Mouse (Mus musculus) layer of hippocampus, adult 6 months (tissue): ENCODE measurements around the gene Pqbp1. TPM values are rescaled to one million over a fixed set of nuclear protein-coding genes. Genes with fewer than 3 reads are reported as not detected.

Experiments used
- long read RNA-seq, 2 experiments: library from polyadenylated mRNA; unstranded; transcript quantifications; one replicate each; pipeline ENCODE4 v2.0.0; 2019 to 2020
- polyA plus RNA-seq: library from polyadenylated mRNA; unstranded; fragments of <200 nt; fragmentation: Nextera tagmentation; gene quantifications from 2 replicates; pipeline ENCODE4 v1.2.3, GENCODE M21; 2021

The Pqbp1 gene
- polyA plus RNA-seq, result 76.7 and 79.2 TPM in 2 replicates
- long read RNA-seq, experiment 1, transcript Pqbp1-203 (7 exons, 1,148 nt), result major isoform, 26 of 73 reads
- long read RNA-seq, experiment 1, transcript Pqbp1-201 (7 exons, 1,104 nt), result minor isoform, 23 of 73 reads
- long read RNA-seq, experiment 1, partial matches to known transcripts, result 8 of 73 reads
- long read RNA-seq, experiment 1, other reads (novel, unspliced or antisense), result 9 of 73 reads
- long read RNA-seq, experiment 2, transcript Pqbp1-202 (6 exons, 1,374 nt), result minor isoform, 9 of 111 reads
- long read RNA-seq, experiment 2, transcript Pqbp1-203 (7 exons, 1,148 nt), result major isoform, 62 of 111 reads
- long read RNA-seq, experiment 2, transcript Pqbp1-201 (7 exons, 1,104 nt), result minor isoform, 21 of 111 reads
- long read RNA-seq, experiment 2, partial matches to known transcripts, result 2 of 111 reads
- long read RNA-seq, experiment 2, other reads (novel, unspliced or antisense), result 14 of 111 reads

DNA sequence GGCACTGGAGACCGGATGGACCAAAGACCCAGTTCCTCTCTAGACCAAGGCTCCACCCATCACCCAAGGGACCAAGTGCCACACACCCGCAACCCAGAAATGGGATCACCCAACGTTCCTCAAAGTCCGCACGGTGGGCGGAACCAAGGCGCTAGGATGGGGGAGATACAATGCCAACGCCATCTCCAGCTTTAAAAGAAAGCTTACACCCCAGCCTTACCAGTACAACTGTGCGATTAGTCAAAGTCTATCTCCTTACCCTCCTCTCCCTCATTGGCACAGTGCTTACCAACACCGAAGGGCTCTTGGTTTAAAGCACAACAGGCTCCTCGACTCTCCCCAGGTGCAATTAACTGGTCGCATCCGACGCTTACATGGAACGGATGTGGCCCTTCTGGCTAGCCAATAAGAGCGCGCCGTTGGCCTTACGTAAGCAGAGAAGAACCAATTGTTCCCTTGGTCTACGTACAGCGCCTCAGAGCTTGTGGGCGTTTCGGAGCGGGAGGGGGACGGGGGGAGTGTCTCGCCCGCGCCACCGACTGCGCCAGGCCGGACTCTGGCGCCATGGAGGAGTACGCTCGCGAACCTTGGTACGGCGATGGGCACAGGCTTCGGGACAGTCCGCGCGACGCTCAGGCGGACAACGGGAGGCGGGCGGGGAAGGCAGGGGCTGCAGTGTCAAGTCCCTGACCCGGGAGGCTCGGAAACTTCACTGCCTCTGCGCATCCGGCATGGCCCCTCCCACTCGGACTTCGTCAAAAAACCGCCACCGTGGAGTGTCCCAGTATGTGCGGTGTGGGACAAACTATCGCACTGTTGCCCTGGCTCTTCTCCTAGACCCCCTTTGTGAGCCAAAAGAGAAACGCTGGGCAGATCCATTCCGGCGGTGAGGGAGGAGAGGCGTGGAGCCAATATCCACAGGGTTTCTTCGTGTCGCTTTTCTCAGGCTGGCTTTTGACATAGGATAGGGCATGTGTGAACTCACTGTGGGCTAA is at the start of gene Pqbp1, which contains the start of gene Timm17b:
Pqbp1 (minus strand) TSS at position 390 of the 995 bp plus-strand sequence.
Timm17b (plus strand) TSS at position 478 of the 995 bp plus-strand sequence.

DNA sequence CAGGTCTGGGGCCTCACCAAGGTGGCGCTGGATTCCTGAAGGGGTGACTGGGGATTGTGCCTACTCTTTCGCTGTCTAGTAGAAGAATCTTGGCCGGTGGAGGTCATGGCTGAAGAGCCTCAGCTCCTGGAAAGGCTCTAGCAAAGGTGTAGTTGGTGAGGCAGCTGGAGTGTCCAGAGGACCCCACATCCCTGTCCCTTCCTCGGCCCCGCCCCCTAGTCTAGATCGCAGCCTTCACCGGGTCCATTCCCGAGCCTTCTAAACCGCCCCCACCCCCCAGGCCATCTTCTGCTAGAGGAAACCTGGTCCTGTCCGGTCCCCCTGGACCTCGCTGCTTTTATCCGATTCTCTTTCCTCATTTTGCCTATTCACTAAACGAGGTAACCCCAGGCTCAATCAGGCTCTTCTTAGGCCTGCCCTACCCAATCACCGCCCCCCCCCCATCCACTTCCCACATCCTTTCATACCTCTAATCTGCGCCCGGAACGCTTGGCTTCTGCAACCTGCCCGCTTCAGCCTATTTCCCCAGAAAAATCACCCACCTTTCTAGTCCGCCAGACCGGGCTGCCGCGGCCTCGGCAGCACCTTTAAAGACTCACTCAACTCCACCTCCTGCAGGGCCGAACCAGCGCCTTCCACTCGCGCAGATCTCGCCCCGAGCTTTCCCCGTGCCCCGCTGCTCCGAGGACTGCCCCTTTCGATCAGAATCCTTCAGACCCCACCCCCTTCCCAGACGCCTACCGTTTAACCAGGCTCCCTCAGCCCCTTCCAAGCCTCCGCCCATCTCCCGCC is 48.2 kb upstream of the Pqbp1 start, which contains the start of gene Hdac6:
Hdac6 (minus strand) TSS at position 782 of the 792 bp plus-strand sequence.

DNA sequence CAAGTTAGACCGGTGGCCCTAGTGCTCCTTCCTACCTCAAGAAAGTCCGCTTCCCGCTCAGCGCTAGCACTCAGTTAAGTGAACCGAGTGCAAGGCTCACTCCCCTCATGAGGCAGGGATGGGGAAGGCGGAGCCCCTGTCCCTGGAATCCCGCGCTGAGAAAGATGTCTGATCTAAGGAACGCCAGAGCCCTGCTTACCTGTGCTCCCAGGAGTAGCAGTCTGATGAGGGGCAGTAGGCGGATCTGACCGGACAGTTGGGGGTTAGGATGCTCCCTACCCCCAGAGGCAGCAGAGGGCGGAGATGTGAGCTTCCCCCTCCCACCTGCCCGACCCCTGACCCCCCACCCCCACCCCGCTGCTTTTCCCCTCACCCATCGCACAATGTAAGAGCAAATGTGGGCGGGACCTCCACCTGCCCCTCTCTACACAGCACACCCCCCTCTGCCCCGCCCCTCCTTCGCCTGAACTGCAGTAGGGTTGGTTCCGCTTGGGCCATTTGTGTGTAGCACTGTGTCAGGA is 29.3 kb upstream of the Pqbp1 start, which contains the start of gene Eras:
Eras (minus strand) TSS at position 338 of the 521 bp plus-strand sequence.

DNA sequence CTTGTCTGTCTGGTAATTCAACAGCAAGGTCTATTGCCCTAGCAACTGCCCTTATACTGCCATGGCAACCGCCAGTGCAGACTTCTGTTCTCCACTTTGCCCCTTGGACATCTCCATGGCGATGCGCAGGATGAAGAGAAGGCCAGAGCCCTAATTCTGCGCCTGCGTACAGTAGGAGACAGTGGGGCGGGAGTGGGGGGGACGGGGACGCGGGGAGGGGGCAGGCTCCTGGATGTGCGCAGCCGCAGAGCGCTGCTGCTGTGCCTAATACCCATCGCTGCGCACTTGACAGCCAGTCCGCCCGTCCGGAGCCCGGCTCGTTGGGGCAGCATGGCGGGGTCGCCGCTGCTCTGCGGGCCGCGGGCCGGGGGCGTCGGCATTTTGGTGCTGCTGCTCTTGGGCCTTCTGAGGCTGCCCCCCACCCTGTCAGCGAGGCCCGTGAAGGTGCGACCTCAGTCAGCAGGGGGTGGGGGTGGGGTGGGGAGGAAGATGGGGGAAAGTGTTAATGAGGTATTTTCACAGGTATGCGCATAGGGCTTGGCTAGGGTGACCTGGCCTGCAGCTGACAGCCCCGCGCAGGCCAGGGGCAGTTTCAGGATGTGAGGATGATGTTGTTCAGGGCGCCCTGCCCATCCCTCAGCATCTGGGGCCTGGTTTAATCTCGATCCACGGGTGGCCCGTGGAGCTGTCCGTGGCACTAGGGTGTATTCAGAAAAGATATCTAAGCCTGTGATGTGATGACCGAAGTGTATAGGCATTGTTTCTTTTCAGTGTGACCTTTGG is 20.7 kb upstream of the Pqbp1 start, which contains the start of gene Pcsk1n:
Pcsk1n (plus strand) TSS at position 222 of the 783 bp plus-strand sequence.

DNA sequence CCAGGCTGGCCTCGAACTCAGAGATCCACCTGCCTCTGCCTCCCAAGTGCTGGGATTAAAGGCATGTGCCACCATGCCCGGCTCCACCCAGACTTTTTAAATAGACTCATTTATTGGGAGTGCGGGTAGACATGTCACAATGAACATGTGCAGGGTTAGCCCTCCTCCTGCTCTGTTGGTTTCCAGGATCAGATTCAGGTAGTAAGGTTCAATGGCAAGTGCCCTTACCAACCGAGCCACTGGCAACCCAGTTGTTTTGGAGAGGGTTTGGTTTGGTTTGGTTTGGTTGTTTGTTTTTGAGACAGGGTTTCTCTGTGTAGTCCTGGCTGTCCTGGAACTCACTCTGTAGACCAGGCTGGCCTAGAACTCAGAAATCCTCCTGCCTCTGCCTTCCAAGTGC is 10.2 kb upstream of the Pqbp1 start, which contains the start of gene Gm10490:
Gm10490 (plus strand) TSS at position 301 of the 400 bp plus-strand sequence.

DNA sequence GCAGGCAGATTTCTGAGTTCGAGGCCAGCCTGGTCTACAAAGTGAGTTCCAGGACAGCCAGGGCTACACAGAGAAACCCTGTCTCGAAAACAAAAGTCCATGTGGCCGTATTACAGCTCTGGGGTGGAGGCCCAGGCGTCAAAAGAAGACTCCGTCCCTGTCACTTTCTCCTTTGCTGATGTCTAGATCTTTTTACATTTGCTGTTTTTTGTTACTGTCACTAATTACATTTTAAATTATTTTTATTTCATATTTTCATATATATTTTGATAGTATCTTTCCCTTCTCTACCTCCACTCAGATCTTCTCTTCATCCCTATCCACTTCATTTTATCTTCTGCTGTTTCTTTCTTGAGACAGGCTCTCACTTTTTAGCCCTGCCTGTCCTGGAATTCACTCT is 8.7 kb upstream of the Pqbp1 start, which contains the start of gene Gm10491:
Gm10491 (minus strand) TSS at position 101 of the 400 bp plus-strand sequence.

DNA sequence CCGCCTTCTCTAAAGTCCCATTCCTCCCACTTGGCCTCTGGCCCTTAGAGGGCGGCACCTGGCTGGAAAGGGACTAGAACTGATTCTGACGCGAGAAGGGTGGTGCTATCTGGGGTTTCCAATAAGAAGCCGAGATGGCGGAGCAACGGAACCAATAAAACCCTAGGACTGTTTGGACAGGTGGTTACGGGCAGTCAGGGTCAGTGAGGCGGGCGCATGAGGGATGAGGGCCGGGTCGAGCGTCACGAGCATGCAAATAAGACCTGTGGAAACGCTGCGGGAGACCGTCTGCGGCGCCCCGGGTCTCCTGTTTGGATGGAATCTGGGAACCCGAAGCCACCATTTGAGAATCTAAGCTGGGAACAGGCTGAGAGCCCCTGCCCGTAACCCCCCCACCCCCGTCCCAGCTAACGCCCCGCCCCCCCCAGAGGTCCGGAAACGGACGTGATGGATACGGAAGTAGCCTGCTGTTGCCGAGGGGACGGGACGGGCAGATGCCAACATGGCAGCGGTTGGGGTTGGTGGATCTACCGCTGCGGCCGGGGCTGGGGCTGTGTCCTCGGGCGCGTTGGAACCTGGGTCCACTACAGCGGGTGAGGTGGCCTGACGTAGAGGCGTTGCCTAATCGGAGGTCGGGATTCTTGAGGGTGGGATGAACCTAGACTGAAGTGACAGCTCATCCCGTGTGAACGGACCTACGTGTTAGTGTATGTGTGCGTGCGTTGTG is 15.1 kb downstream of the Pqbp1 start, which contains the start of gene Slc35a2:
Slc35a2 (plus strand) TSS at position 188 of the 727 bp plus-strand sequence.

DNA sequence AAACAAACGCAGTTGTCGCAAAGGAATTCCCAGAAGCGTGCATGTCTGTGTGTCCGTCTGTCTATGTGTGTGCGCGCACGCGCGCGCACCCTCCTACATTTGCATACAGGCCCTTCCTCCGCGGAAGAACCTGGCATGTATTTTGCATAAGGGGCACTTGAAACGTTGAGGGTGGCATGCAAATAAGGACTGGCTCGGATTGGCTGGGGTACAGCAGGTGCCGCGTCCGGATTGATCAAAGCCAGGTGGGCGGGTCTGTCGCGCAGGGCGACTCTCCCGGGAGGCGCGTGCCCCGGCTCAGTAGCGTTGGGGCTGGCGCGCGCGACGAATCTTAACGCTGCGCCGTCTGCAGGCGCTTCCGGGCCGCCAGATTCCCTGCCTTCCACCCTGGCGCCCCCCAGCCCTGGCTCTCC is 21.1 kb downstream of the Pqbp1 start, which contains the start of gene Pim2:
Pim2 (plus strand) TSS at position 256 of the 413 bp plus-strand sequence.

Other genes with a start within 250 kb of the Pqbp1 start
- 0.54 and 0.60 TPM in 2 replicates for gene Prickle3, start 242.0 kb downstream of the Pqbp1 start, polyA plus RNA-seq
- gene Plp2, start 227.9 kb downstream of the Pqbp1 start, polyA plus RNA-seq, result 10.2 and 14.4 TPM in 2 replicates
- 0.14 and 0.18 TPM in 2 replicates for gene Magix, start 218.0 kb downstream of the Pqbp1 start, polyA plus RNA-seq
- 18.4 and 19.5 TPM in 2 replicates for gene Gpkow, start 202.1 kb downstream of the Pqbp1 start, polyA plus RNA-seq
- 28.9 and 30.9 TPM in 2 replicates for gene Wdr45, start 184.9 kb downstream of the Pqbp1 start, polyA plus RNA-seq
- gene Gm45208, start 177.0 kb downstream of the Pqbp1 start, polyA plus RNA-seq, result 0.30 TPM in 1 of 2 replicates, not detected in the other
- 135 and 140 TPM in 2 replicates for gene Praf2, start 170.8 kb downstream of the Pqbp1 start, polyA plus RNA-seq
- 5.8 and 7.6 TPM in 2 replicates for gene Ccdc120, start 148.4 kb downstream of the Pqbp1 start, polyA plus RNA-seq
- 7.6 and 8.5 TPM in 2 replicates for gene Tfe3, start 136.7 kb downstream of the Pqbp1 start, polyA plus RNA-seq
- gene Gripap1, start 109.5 kb downstream of the Pqbp1 start, polyA plus RNA-seq, result 29.8 and 34.6 TPM in 2 replicates
- 4.7 and 5.2 TPM in 2 replicates for gene Kcnd1, start 77.0 kb downstream of the Pqbp1 start, polyA plus RNA-seq
- 5.8 and 6.1 TPM in 2 replicates for gene Otud5, start 57.9 kb downstream of the Pqbp1 start, polyA plus RNA-seq
- 36.8 and 47.0 TPM in 2 replicates for gene Pim2, start 21.0 kb downstream of the Pqbp1 start, polyA plus RNA-seq
- gene Slc35a2, start 15.2 kb downstream of the Pqbp1 start, polyA plus RNA-seq, result 20.7 and 23.1 TPM in 2 replicates
- 49.4 and 51.9 TPM in 2 replicates for gene Timm17b, start 88 bp upstream of the Pqbp1 start, polyA plus RNA-seq
- not detected in 2 replicates for gene Gm10491, start 8.6 kb upstream of the Pqbp1 start, polyA plus RNA-seq
- not detected in 2 replicates for gene Gm10490, start 10.3 kb upstream of the Pqbp1 start, polyA plus RNA-seq
- gene Pcsk1n, start 20.6 kb upstream of the Pqbp1 start, polyA plus RNA-seq, result 450 and 585 TPM in 2 replicates
- not detected in 2 replicates for gene Eras, start 29.3 kb upstream of the Pqbp1 start, polyA plus RNA-seq
- gene Hdac6, start 48.6 kb upstream of the Pqbp1 start, polyA plus RNA-seq, result 9.5 and 10.1 TPM in 2 replicates
- not detected in 2 replicates for gene Gata1, start 78.8 kb upstream of the Pqbp1 start, polyA plus RNA-seq
- gene Glod5, start 119.2 kb upstream of the Pqbp1 start, polyA plus RNA-seq, result not detected in 2 replicates
- gene Suv39h1, start 175.5 kb upstream of the Pqbp1 start, polyA plus RNA-seq, result 8.3 and 8.7 TPM in 2 replicates
- gene Was, start 191.2 kb upstream of the Pqbp1 start, polyA plus RNA-seq, result 0.23 and 0.29 TPM in 2 replicates
- gene Wdr13, start 233.6 kb upstream of the Pqbp1 start, polyA plus RNA-seq, result 18.4 and 21.3 TPM in 2 replicates
- gene Rbm3, start 246.6 kb upstream of the Pqbp1 start, polyA plus RNA-seq, result 146 and 150 TPM in 2 replicates